Mouse (Mus musculus) brain, embryonic 14.5 days (tissue): ENCODE measurements at regions not wholly inside any gene's neighbourhood (a gene's known extent, or its start where the extent isn't known, plus 50 kb on each side); places are given as distances from the start of the nearest gene placed in this dataset.

ENCODE experiments used
- CTCF ChIP-seq: fragments of 200-500 bp; IDR thresholded peaks from 2 replicates; pipeline ENCODE4 v1.5.1; 2012; ENCODE audit warnings: inconsistent platforms, mild to moderate bottlenecking, moderate library complexity, borderline replicate concordance; ENCODE audit not compliant: insufficient read depth, insufficient read length; ENCODE audit errors: extremely low read depth
- POLR2A ChIP-seq: fragments of 200-500 bp; IDR thresholded peaks from 2 replicates; pipeline ENCODE4 v1.6.1; 2012; ENCODE audit warnings: mild to moderate bottlenecking, inconsistent platforms, borderline replicate concordance; ENCODE audit not compliant: poor library complexity, insufficient read depth, insufficient read length, severe bottlenecking; ENCODE audit errors: extremely low read depth

- TF ChIP-seq CTCF, result peak; percentile 31; the same call in 1 of the 2 replicates
- TF ChIP-seq POLR2A, result no peak
Measured at GRCm38 (mm10) chr1:75693231-75693914, 147.3 kb downstream of the Slc4a3 start.
